Mouse (Mus musculus) ES-Bruce4 (cell line): ENCODE data around the gene Lurap1. TPM values are rescaled to one million over a fixed set of nuclear protein-coding genes. Genes with fewer than 3 reads are reported as not detected.
A peak's percentile ranks its signal among the peaks of the same experiment; 100 is the strongest.

Experiments
- H3K27ac ChIP-seq: 2 replicates; pipeline ENCODE4 v1.5.1; 2012; ENCODE audit warnings: low read length, inconsistent platforms; ENCODE audit not compliant: insufficient read depth
- H3K27me3 ChIP-seq: 2 replicates; pipeline ENCODE4 v1.6.1; 2012; ENCODE audit warnings: mild to moderate bottlenecking, low read length, inconsistent platforms; ENCODE audit not compliant: control insufficient read depth, poor library complexity, insufficient read depth, severe bottlenecking
- H3K36me3 ChIP-seq: 2 replicates; pipeline ENCODE4 v1.6.1; 2012; ENCODE audit warnings: inconsistent platforms, mild to moderate bottlenecking, low read length, moderate library complexity; ENCODE audit not compliant: control insufficient read depth, poor library complexity, insufficient read depth, severe bottlenecking
- H3K4me1 ChIP-seq: one replicate; pipeline ENCODE4 v1.8.1; 2011; ENCODE audit warnings: low read length; ENCODE audit not compliant: control insufficient read depth, insufficient read depth
- H3K4me3 ChIP-seq: 2 replicates; pipeline ENCODE4 v1.5.1; 2011; ENCODE audit warnings: low read depth, mild to moderate bottlenecking, low read length
- H3K9ac ChIP-seq: 2 replicates; pipeline ENCODE4 v1.6.1; 2012; ENCODE audit warnings: low read depth, mild to moderate bottlenecking, inconsistent platforms; ENCODE audit not compliant: poor library complexity, severe bottlenecking
- H3K9me3 ChIP-seq: replicated peaks from 2 replicates; pipeline ENCODE4 v1.6.1; 2012; ENCODE audit warnings: mild to moderate bottlenecking, low read length, inconsistent platforms; ENCODE audit not compliant: control insufficient read depth, poor library complexity, insufficient read depth, severe bottlenecking
- CTCF ChIP-seq: IDR thresholded peaks from one replicate; pipeline ENCODE4 v1.8.1; 2011; ENCODE audit warnings: low read depth, low read length
- EP300 ChIP-seq: IDR thresholded peaks from 2 replicates; pipeline ENCODE4 v1.6.1; 2011; ENCODE audit warnings: low read depth, low read length; ENCODE audit not compliant: insufficient read depth
- POLR2A ChIP-seq: IDR thresholded peaks from one replicate; pipeline ENCODE4 v1.8.1; 2011; ENCODE audit warnings: low read length; ENCODE audit not compliant: insufficient read depth
- polyA plus RNA-seq: library from polyadenylated mRNA; stranded (reverse); fragments of >200 nt; gene quantifications from 2 replicates; pipeline ENCODE4 v1.2.4, GENCODE M21; 2011; ENCODE audit warnings: low read depth; ENCODE audit not compliant: missing spikeins, insufficient read depth, insufficient read length

Lurap1 gene
- polyA plus RNA-seq, 1 experiment, result 1.5 TPM

GRCm38 (mm10) chr4:116133126-116133525 lies 18.0 kb downstream of the Lurap1 start:
- no peaks in the 10 kb centered on the region for H3K27me3 ChIP-seq
- H3K4me3 ChIP-seq, result no peak overlapping the region
- H3K9ac ChIP-seq, result no peak overlapping the region
- TF ChIP-seq EP300 (no peak), CTCF (no peak), POLR2A (no peak)
- H3K9me3 ChIP-seq, result no peaks in the 10 kb centered on the region
- no peaks in the 10 kb centered on the region for H3K36me3 ChIP-seq
- H3K27ac ChIP-seq, result no peak overlapping the region
- no peaks in the 10 kb centered on the region for H3K4me1 ChIP-seq

- Histone ChIP-seq H3K36me3 (no peaks in the 10 kb centered on the region), H3K9ac (no peak overlapping the region)
- no peak for TF ChIP-seq EP300
- no peak for TF ChIP-seq POLR2A
- no peak for TF ChIP-seq CTCF
Observed at GRCm38 (mm10) chr4:116127956-116128355, 23.2 kb downstream of the Lurap1 start.

GRCm38 (mm10) chr4:116125803-116126386 lies 25.2 kb downstream of the Lurap1 start:
- no peak overlapping the region for H3K9ac ChIP-seq
- H3K27ac ChIP-seq, result no peak overlapping the region
- no peak overlapping the region for H3K4me3 ChIP-seq
- TF ChIP-seq POLR2A (no peak), EP300 (no peak), CTCF (no peak)
- H3K27me3 ChIP-seq, result no peaks in the 10 kb centered on the region
- no peaks in the 10 kb centered on the region for H3K9me3 ChIP-seq
- no peaks in the 10 kb centered on the region for H3K36me3 ChIP-seq
- no peaks in the 10 kb centered on the region for H3K4me1 ChIP-seq

More at GRCm38 (mm10) chr4:116127956-116128355, 23.2 kb downstream of the Lurap1 start:
- H3K4me1 ChIP-seq, result no peaks in the 10 kb centered on the region
- no peak overlapping the region for H3K4me3 ChIP-seq
- H3K27ac ChIP-seq, result 0 out of 2 replicates have a peak overlapping the region, but pooled peaks have one; percentile 2
- no peaks in the 10 kb centered on the region for H3K27me3 ChIP-seq
- no peaks in the 10 kb centered on the region for H3K9me3 ChIP-seq

- TF ChIP-seq POLR2A (peak; percentile 94), CTCF (no peak), EP300 (0 out of 2 replicates have a peak, but pooled peaks have one; percentile 23)
- Histone ChIP-seq H3K9ac (peak within 1 kb of the TSS; percentile 84), H3K36me3 (peaks cover under 1% of the 10 kb centered on the region; the same call in 1 of the 2 replicates), H3K27ac (peak within 1 kb of the TSS; percentile 60), H3K4me1 (no peaks in the 10 kb centered on the region), H3K4me3 (peak within 1 kb of the TSS; percentile 96), H3K9me3 (no peaks in the 10 kb centered on the region), H3K27me3 (no peaks in the 10 kb centered on the region)
Observed at GRCm38 (mm10) chr4:116123602-116124519, 27.3 kb downstream of the Lurap1 start, which contains the start of the genes Rad54l and Pomgnt1. Rad54l (minus strand) TSS chr4:116123690. Pomgnt1 (plus strand) TSS chr4:116123840.

GRCm38 (mm10) chr4:116122762-116123161 lies 28.4 kb downstream of the Lurap1 start:
- TF ChIP-seq CTCF, result no peak
- H3K27me3 ChIP-seq, result no peaks in the 10 kb centered on the region
- H3K4me1 ChIP-seq, result no peaks in the 10 kb centered on the region
- peak overlapping the region; percentile 96 for H3K4me3 ChIP-seq
- no peaks in the 10 kb centered on the region for H3K9me3 ChIP-seq
- H3K36me3 ChIP-seq, result peaks cover 7% of the 10 kb centered on the region; the same call in 1 of the 2 replicates
- H3K27ac ChIP-seq, result peak overlapping the region; percentile 60; the same call in 1 of the 2 replicates
- H3K9ac ChIP-seq, result peak overlapping the region; percentile 84

- H3K36me3 ChIP-seq, result peaks cover 35% of the 10 kb centered on the region
- no peaks in the 10 kb centered on the region for H3K27me3 ChIP-seq
Observed at GRCm38 (mm10) chr4:116111486-116111885, 39.7 kb downstream of the Lurap1 start.

More at GRCm38 (mm10) chr4:116111486-116111885, 39.7 kb downstream of the Lurap1 start:
- Histone ChIP-seq H3K4me3 (no peak overlapping the region), H3K4me1 (no peaks in the 10 kb centered on the region), H3K9me3 (no peaks in the 10 kb centered on the region), H3K9ac (no peak overlapping the region), H3K27ac (no peak overlapping the region)
- TF ChIP-seq POLR2A (no peak), EP300 (no peak), CTCF (no peak)
